Mouse (Mus musculus) embryonic fibroblast, embryonic 13.5 days (primary cell): ENCODE data around the gene Gm30083.

Experiments
- CTCF ChIP-seq: IDR thresholded peaks from 2 replicates; pipeline ENCODE4 v1.5.1; 2011; ENCODE audit warnings: mild to moderate bottlenecking, control low read depth, low read length, moderate library complexity, borderline replicate concordance; ENCODE audit not compliant: insufficient read depth
- POLR2A ChIP-seq: IDR thresholded peaks from 2 replicates; pipeline ENCODE4 v1.6.1; 2011; ENCODE audit warnings: low read depth, mild to moderate bottlenecking, control low read depth, low read length, moderate library complexity

- TF ChIP-seq CTCF = no peak
- TF ChIP-seq POLR2A = no peak
These were observed 1.4 kb upstream of the Gm30083 start, which contains the start of gene Gm5460 for GRCm38 (mm10) chr14:34016381-34016780.
